Mouse (Mus musculus) MEL (cell line): ENCODE measurements around the gene Gm44973. TPM values are rescaled to one million over a fixed set of nuclear protein-coding genes. Genes with fewer than 3 reads are reported as not detected.

Experiments used
- DNase-seq: peaks from one replicate; pipeline ENCODE4 v3.0.0; 2011; ENCODE audit warnings: low read depth, low spot score
- H3K27ac ChIP-seq: 2 replicates; pipeline ENCODE4 v1.5.1; 2012; ENCODE audit warnings: low read depth, mild to moderate bottlenecking, control low read depth, low read length, moderate library complexity; ENCODE audit not compliant: control insufficient read depth
- H3K27me3 ChIP-seq, 2 experiments: fragments of 150-350 bp in 1 of 2; sonication (generic) in 1 of 2; 2 replicates each; pipeline ENCODE4 v1.6.1; 2012; ENCODE audit warnings: low read length in 2 of 2, mild to moderate bottlenecking in 2 of 2, improper control_type of control experiment in 1 of 2, moderate library complexity in 1 of 2; ENCODE audit not compliant: insufficient read depth in 2 of 2, control insufficient read depth in 1 of 2
- H3K36me3 ChIP-seq, 2 experiments: 2 replicates each; pipeline ENCODE4 v1.6.1; 2012 to 2014; ENCODE audit warnings: low read length in 2 of 2, improper control_type of control experiment in 1 of 2, inconsistent platforms in 1 of 2, mild to moderate bottlenecking in 1 of 2; ENCODE audit not compliant: insufficient read depth in 2 of 2, control insufficient read depth in 1 of 2
- H3K4me1 ChIP-seq, 2 experiments: fragments of 150-350 bp in 1 of 2; sonication (generic) in 1 of 2; 2 replicates each; pipeline ENCODE4 v1.6.1; 2012; ENCODE audit warnings: low read length in 2 of 2, improper control_type of control experiment in 1 of 2, mild to moderate bottlenecking in 1 of 2; ENCODE audit not compliant: insufficient read depth in 2 of 2, control insufficient read depth in 1 of 2
- H3K4me3 ChIP-seq, 2 experiments: fragments of 150-350 bp in 1 of 2; sonication (generic) in 1 of 2; 2 replicates each; pipeline ENCODE4 v1.5.1; 2012; ENCODE audit warnings: low read depth in 2 of 2, low read length in 2 of 2, mild to moderate bottlenecking in 2 of 2, moderate library complexity in 2 of 2, control low read depth in 1 of 2, improper control_type of control experiment in 1 of 2; ENCODE audit not compliant: control insufficient read depth in 1 of 2, insufficient read depth in 1 of 2
- H3K79me2 ChIP-seq: 2 replicates; pipeline ENCODE4 v1.6.1; 2012; ENCODE audit warnings: mild to moderate bottlenecking, low read length, moderate library complexity; ENCODE audit not compliant: control insufficient read depth, poor library complexity, insufficient read depth
- H3K9ac ChIP-seq: 2 replicates; pipeline ENCODE4 v1.6.1; 2012; ENCODE audit warnings: low read depth, mild to moderate bottlenecking, control low read depth, low read length, moderate library complexity; ENCODE audit not compliant: control insufficient read depth, poor library complexity, severe bottlenecking
- H3K9me3 ChIP-seq: fragments of 150-350 bp; sonication (generic); replicated peaks from 2 replicates; pipeline ENCODE4 v1.6.1; 2012; ENCODE audit warnings: mild to moderate bottlenecking, low read length, improper control_type of control experiment, moderate library complexity; ENCODE audit not compliant: insufficient read depth
- BHLHE40 ChIP-seq: IDR thresholded peaks from 2 replicates; pipeline ENCODE4 v1.6.1; 2012; ENCODE audit warnings: low read depth, mild to moderate bottlenecking, inconsistent platforms, low read length, improper control_type of control experiment, borderline replicate concordance
- CHD1 ChIP-seq: IDR thresholded peaks from 2 replicates; pipeline ENCODE4 v1.6.1; 2012; ENCODE audit warnings: low read depth, mild to moderate bottlenecking, inconsistent platforms, low read length, improper control_type of control experiment
- CHD2 ChIP-seq: IDR thresholded peaks from 2 replicates; pipeline ENCODE4 v1.6.1; 2011; ENCODE audit warnings: low read length, improper control_type of control experiment
- CTCF ChIP-seq, 3 experiments: IDR thresholded peaks in 2 of 3; conservative IDR thresholded peaks in 1 of 3; 2 replicates each; pipeline ENCODE4 v1.5.1; 2011 to 2012; ENCODE audit warnings: low read length in 3 of 3, low read depth in 2 of 3, mild to moderate bottlenecking in 2 of 3, improper control_type of control experiment in 1 of 3, inconsistent platforms in 1 of 3, mixed read lengths in 1 of 3, moderate library complexity in 1 of 3; ENCODE audit not compliant: control insufficient read depth in 1 of 3, insufficient read depth in 1 of 3, poor library complexity in 1 of 3, severe bottlenecking in 1 of 3
- E2F4 ChIP-seq: IDR thresholded peaks from 2 replicates; pipeline ENCODE4 v1.6.1; 2011; ENCODE audit warnings: low read depth, low read length, improper control_type of control experiment, borderline replicate concordance
- ELF1 ChIP-seq: IDR thresholded peaks from 2 replicates; pipeline ENCODE4 v1.6.1; 2014; ENCODE audit warnings: low read depth, mild to moderate bottlenecking, inconsistent platforms, low read length, improper control_type of control experiment, moderate library complexity
- EP300 ChIP-seq, 2 experiments: IDR thresholded peaks; 2 replicates each; pipeline ENCODE4 v1.6.1; 2011; ENCODE audit warnings: improper control_type of control experiment in 2 of 2, low read length in 2 of 2, low read depth in 1 of 2, mild to moderate bottlenecking in 1 of 2
- ETS1 ChIP-seq: IDR thresholded peaks from 2 replicates; pipeline ENCODE4 v1.6.1; 2012; ENCODE audit warnings: low read depth, mild to moderate bottlenecking, inconsistent platforms, low read length, improper control_type of control experiment, moderate library complexity
- GATA1 ChIP-seq: IDR thresholded peaks from 2 replicates; pipeline ENCODE4 v1.6.1; 2011; ENCODE audit warnings: low read depth, low read length, improper control_type of control experiment
- HCFC1 ChIP-seq: IDR thresholded peaks from 2 replicates; pipeline ENCODE4 v1.6.1; 2012; ENCODE audit warnings: low read depth, mild to moderate bottlenecking, inconsistent platforms, low read length, improper control_type of control experiment, moderate library complexity
- JUND ChIP-seq: IDR thresholded peaks from 2 replicates; pipeline ENCODE4 v1.6.1; 2011; ENCODE audit warnings: low read depth, mild to moderate bottlenecking, improper control_type of control experiment, low read length
- KAT2A ChIP-seq: conservative IDR thresholded peaks from 2 replicates; pipeline ENCODE4 v1.6.1; 2012; ENCODE audit warnings: low read depth, low read length, improper control_type of control experiment, inconsistent platforms
- MAX ChIP-seq: IDR thresholded peaks from 2 replicates; pipeline ENCODE4 v1.6.1; 2011; ENCODE audit warnings: low read length, improper control_type of control experiment
- MAZ ChIP-seq: IDR thresholded peaks from 2 replicates; pipeline ENCODE4 v1.6.1; 2012; ENCODE audit warnings: low read depth, mild to moderate bottlenecking, inconsistent platforms, low read length, improper control_type of control experiment
- MEF2A ChIP-seq: IDR thresholded peaks from 2 replicates; pipeline ENCODE4 v1.6.1; 2014; ENCODE audit warnings: low read depth, mild to moderate bottlenecking, inconsistent platforms, low read length, improper control_type of control experiment; ENCODE audit not compliant: poor library complexity, insufficient replicate concordance, severe bottlenecking; ENCODE audit errors: extremely low read depth
- MXI1 ChIP-seq: IDR thresholded peaks from 2 replicates; pipeline ENCODE4 v1.6.1; 2011; ENCODE audit warnings: mild to moderate bottlenecking, low read depth, low read length, improper control_type of control experiment
- MYB ChIP-seq: IDR thresholded peaks from 2 replicates; pipeline ENCODE4 v1.6.1; 2011; ENCODE audit warnings: mild to moderate bottlenecking, low read depth, low read length, improper control_type of control experiment
- MYC ChIP-seq: IDR thresholded peaks from 2 replicates; pipeline ENCODE4 v1.6.1; 2011; ENCODE audit warnings: low read depth, mild to moderate bottlenecking, low read length, improper control_type of control experiment, moderate library complexity
- NELFE ChIP-seq: IDR thresholded peaks from 2 replicates; pipeline ENCODE4 v1.6.1; 2011; ENCODE audit warnings: low read depth, low read length, improper control_type of control experiment
- POLR2A ChIP-seq, 2 experiments: IDR thresholded peaks; 2 replicates each; pipeline ENCODE4 v1.6.1; 2011 to 2012; ENCODE audit warnings: low read length in 2 of 2, mild to moderate bottlenecking in 2 of 2, control low read depth in 1 of 2, improper control_type of control experiment in 1 of 2, low read depth in 1 of 2, moderate library complexity in 1 of 2; ENCODE audit not compliant: control insufficient read depth in 1 of 2, insufficient read depth in 1 of 2, poor library complexity in 1 of 2
- POLR2AphosphoS5 ChIP-seq: IDR thresholded peaks from 2 replicates; pipeline ENCODE4 v1.6.1; 2012; ENCODE audit warnings: low read depth, borderline replicate concordance, mild to moderate bottlenecking, inconsistent platforms, low read length, moderate library complexity, mixed read lengths
- RAD21 ChIP-seq: IDR thresholded peaks from 2 replicates; pipeline ENCODE4 v1.6.1; 2011; ENCODE audit warnings: mild to moderate bottlenecking, low read depth, low read length, improper control_type of control experiment
- RCOR1 ChIP-seq: IDR thresholded peaks from 2 replicates; pipeline ENCODE4 v1.6.1; 2012; ENCODE audit warnings: low read depth, mild to moderate bottlenecking, inconsistent platforms, low read length, improper control_type of control experiment
- SIN3A ChIP-seq: IDR thresholded peaks from 2 replicates; pipeline ENCODE4 v1.6.1; 2012; ENCODE audit warnings: low read length, improper control_type of control experiment, inconsistent platforms
- TCF12 ChIP-seq: IDR thresholded peaks from 2 replicates; pipeline ENCODE4 v1.6.1; 2014; ENCODE audit warnings: low read depth, mild to moderate bottlenecking, inconsistent platforms, low read length, improper control_type of control experiment, moderate library complexity
- UBTF ChIP-seq: IDR thresholded peaks from 2 replicates; pipeline ENCODE4 v1.6.1; 2012; ENCODE audit warnings: low read depth, mild to moderate bottlenecking, inconsistent platforms, low read length, improper control_type of control experiment, moderate library complexity, borderline replicate concordance; ENCODE audit not compliant: insufficient read depth
- USF1 ChIP-seq: IDR thresholded peaks from 2 replicates; pipeline ENCODE4 v1.6.1; 2014; ENCODE audit warnings: low read depth, mild to moderate bottlenecking, inconsistent platforms, low read length, improper control_type of control experiment, moderate library complexity
- USF2 ChIP-seq, 2 experiments: IDR thresholded peaks; 2 replicates each; pipeline ENCODE4 v1.6.1; 2011 to 2012; ENCODE audit warnings: improper control_type of control experiment in 2 of 2, low read length in 2 of 2, borderline replicate concordance in 1 of 2, inconsistent platforms in 1 of 2, low read depth in 1 of 2, mild to moderate bottlenecking in 1 of 2; ENCODE audit not compliant: insufficient read depth in 1 of 2
- ZC3H11A ChIP-seq: IDR thresholded peaks from 2 replicates; pipeline ENCODE4 v1.6.1; 2012; ENCODE audit warnings: low read depth, mild to moderate bottlenecking, inconsistent platforms, low read length, improper control_type of control experiment
- ZKSCAN1 ChIP-seq: IDR thresholded peaks from 2 replicates; pipeline ENCODE4 v1.6.1; 2012; ENCODE audit warnings: low read depth, mild to moderate bottlenecking, inconsistent platforms, low read length, improper control_type of control experiment, moderate library complexity
- ZNF384 ChIP-seq: IDR thresholded peaks from 2 replicates; pipeline ENCODE4 v1.6.1; 2012; ENCODE audit warnings: low read depth, mild to moderate bottlenecking, inconsistent platforms, low read length, improper control_type of control experiment
- polyA plus RNA-seq, 2 experiments: library from polyadenylated mRNA; stranded (reverse) in 1 of 2; unstranded in 1 of 2; fragments of >175 nt in 1 of 2; fragments of >200 nt in 1 of 2; gene quantifications; 2 replicates each; pipeline versions ENCODE4 v1.2.1 to v1.2.4; 2012; ENCODE audit warnings: low replicate concordance in 2 of 2, low read depth in 1 of 2; ENCODE audit not compliant: insufficient read length in 2 of 2, insufficient read depth in 1 of 2, missing spikeins in 1 of 2
- total RNA-seq: library from RNA; depleted of rRNA; stranded (reverse); fragments of 300-350 nt; gene quantifications from 2 replicates; pipeline ENCODE4 v1.2.3, GENCODE M21; 2012

Gene Gm44973
- total and polyA plus RNA-seq, 3 experiments = 7.9 TPM; not detected in 2

DNA sequence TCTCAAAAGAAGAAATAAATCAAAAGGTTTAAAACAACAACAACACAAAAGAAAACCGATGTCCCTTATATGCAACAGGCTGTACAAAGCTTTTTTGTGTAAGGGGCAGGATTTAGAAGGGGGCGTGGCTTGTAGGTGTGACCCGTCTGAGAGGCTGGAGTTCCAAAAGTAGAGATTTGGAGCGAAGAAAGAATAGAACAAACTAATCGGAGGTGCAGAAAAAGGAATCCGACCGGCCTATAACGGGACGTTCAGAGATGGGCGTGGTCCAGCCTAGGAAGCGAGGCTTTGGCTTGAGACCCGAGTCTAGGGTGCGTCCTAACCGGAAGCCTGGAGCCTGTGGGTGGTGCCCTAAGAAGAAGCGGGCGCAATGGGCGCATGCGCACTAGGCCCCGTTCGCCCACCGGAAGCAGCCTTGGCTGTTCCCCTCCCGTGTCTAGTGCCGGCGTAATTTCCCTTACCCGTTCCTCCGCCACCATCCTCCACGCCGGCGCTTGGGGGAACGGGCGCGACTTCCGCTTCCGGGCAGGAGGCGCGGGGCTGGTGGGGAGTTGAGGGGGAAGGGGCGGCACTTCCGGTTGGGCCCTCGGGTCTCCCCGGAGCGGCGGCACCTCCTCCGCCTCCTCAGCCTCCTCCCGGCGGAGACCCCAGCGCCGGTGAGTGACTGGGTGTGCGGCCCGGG lies 4.8 kb downstream of the Gm44973 start, which contains the start of the genes Zfp865 and Ccdc106 (continued):
- no peak for TF ChIP-seq ZNF384
- no peak for TF ChIP-seq CTCF (IDR thresholded peaks at IDR 0.05 in 2 of 3, conservative IDR thresholded peaks at IDR 0.05 in 1 of 3; ENCODE audit: control insufficient read depth in 1 of 3, insufficient read depth in 1 of 3, low read depth in 2 of 3, low read length in 3 of 3, poor library complexity in 1 of 3, severe bottlenecking in 1 of 3)
- TF ChIP-seq MYC = peak; percentile 52; the same call in 1 of the 2 replicates
- TF ChIP-seq POLR2AphosphoS5 = no peak
- peak; percentile 14 to 62; a peak in 2 of 4 replicates for TF ChIP-seq POLR2A (IDR thresholded peaks at IDR 0.05; ENCODE audit: control insufficient read depth in 1 of 2, insufficient read depth in 1 of 2, low read depth in 1 of 2, low read length in 2 of 2, poor library complexity in 1 of 2)
- TF ChIP-seq E2F4 = peak; percentile 36; the same call in 1 of the 2 replicates
- no peak for TF ChIP-seq USF1
- TF ChIP-seq UBTF = no peak
- TF ChIP-seq JUND = no peak
- TF ChIP-seq CHD2 = no peak
- TF ChIP-seq NELFE = peak; percentile 51
- TF ChIP-seq ETS1 = peak; percentile 48; the same call in 1 of the 2 replicates
- TF ChIP-seq USF2 (IDR thresholded peaks at IDR 0.05; ENCODE audit: borderline replicate concordance in 1 of 2, insufficient read depth in 1 of 2, low read depth in 1 of 2, low read length in 2 of 2) = no peak
- TF ChIP-seq ZKSCAN1 = no peak
- TF ChIP-seq CHD1 = no peak
- TF ChIP-seq KAT2A = peak; percentile 64
- no peak for TF ChIP-seq RAD21
- TF ChIP-seq GATA1 = no peak
- TF ChIP-seq RCOR1 = peak; percentile 24; the same call in 1 of the 2 replicates
- peak; percentile 74 for TF ChIP-seq SIN3A
- TF ChIP-seq MYB = peak; percentile 49; the same call in 1 of the 2 replicates
- TF ChIP-seq MEF2A = peak; percentile 8; the same call in 1 of the 2 replicates

GRCm38 (mm10) chr7:5020685-5021084 lies 5.4 kb downstream of the Gm44973 start:
- Histone ChIP-seq H3K4me1 (peaks cover 7 to 35% of the 10 kb centered on the region in 2 experiments; a peak in 3 of 4 replicates), H3K27ac (peak overlapping the region; percentile 96)
- TF ChIP-seq CTCF (IDR thresholded peaks at IDR 0.05 in 2 of 3, conservative IDR thresholded peaks at IDR 0.05 in 1 of 3; ENCODE audit: control insufficient read depth in 1 of 3, insufficient read depth in 1 of 3, low read depth in 2 of 3, low read length in 3 of 3, poor library complexity in 1 of 3, severe bottlenecking in 1 of 3) (no peak), MEF2A (no peak), ZC3H11A (no peak), MYB (no peak), CHD1 (no peak), CHD2 (no peak), ETS1 (no peak), MAX (no peak), MXI1 (0 out of 2 replicates have a peak, but pooled peaks have one; percentile 13), E2F4 (peak; percentile 2; the same call in 1 of the 2 replicates), USF2 (IDR thresholded peaks at IDR 0.05; ENCODE audit: borderline replicate concordance in 1 of 2, insufficient read depth in 1 of 2, low read depth in 1 of 2, low read length in 2 of 2) (no peak), BHLHE40 (no peak), ELF1 (no peak), TCF12 (no peak), RCOR1 (no peak), MAZ (peak; percentile 23; the same call in 1 of the 2 replicates), POLR2AphosphoS5 (no peak), EP300 (IDR thresholded peaks at IDR 0.05; ENCODE audit: low read depth in 1 of 2, low read length in 2 of 2) (no peak), JUND (no peak), HCFC1 (no peak)

More at GRCm38 (mm10) chr7:5020685-5021084, 5.4 kb downstream of the Gm44973 start:
- no peaks in the 10 kb centered on the region for H3K27me3 ChIP-seq
- peak; percentile 64 for DNase-seq
- H3K9ac ChIP-seq = peak overlapping the region; percentile 98
- H3K79me2 ChIP-seq = peaks cover 23% of the 10 kb centered on the region
- H3K4me3 ChIP-seq = peak overlapping the region; percentile 92 to 93
- H3K36me3 ChIP-seq = peaks cover 0 to 36% of the 10 kb centered on the region in 2 experiments; a peak in 3 of 4 replicates
- no peaks in the 10 kb centered on the region for H3K9me3 ChIP-seq
